Mouse (Mus musculus): Measurements from ENCODE around the gene Iqsec1.

DNA sequence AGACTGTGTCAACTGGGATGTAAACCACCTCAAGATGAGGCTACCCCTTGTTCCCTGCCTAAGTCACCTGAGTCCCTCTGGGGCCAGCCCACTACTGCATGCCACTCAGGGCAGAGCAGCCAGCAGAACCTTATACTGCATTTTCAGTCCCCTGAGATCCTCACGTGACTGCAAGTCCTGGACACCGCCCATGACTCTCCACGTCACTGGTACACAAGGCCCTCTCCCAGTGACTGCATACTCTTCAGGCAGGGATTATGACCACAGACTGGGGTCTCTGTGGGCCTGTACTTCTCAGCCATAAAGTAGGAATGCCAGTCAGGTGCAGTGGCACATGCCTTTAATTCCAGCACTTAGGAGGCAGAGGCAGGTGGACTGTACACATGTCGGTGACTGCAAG lies 281.3 kb downstream of the Iqsec1 start:
- TF ChIP-seq CTCF (IDR thresholded peaks at IDR 0.05; ENCODE audit: extremely low read depth, insufficient read depth, insufficient read length, insufficient replicate concordance) (no peak), POLR2A (IDR thresholded peaks at IDR 0.05; ENCODE audit: low read depth, low read length) (no peak)

All from spleen, adult 2 months (tissue).